Mouse (Mus musculus): ENCODE measurements at regions not wholly inside any gene's neighbourhood (a gene's known extent, or its start where the extent isn't known, plus 50 kb on each side); places are given as distances from the start of the nearest gene placed in this dataset.

- no peak for DNase-seq
- intact Hi-C loops (cut with DNase I) = no loop called here
Observed at GRCm38 (mm10) chr14:105380101-105380500, 121.7 kb downstream of the Ndfip2 start.

GRCm38 (mm10) chr14:105377770-105378169 is 119.4 kb downstream of the Ndfip2 start:
- intact Hi-C loops (cut with DNase I) = no loop called here
- peak; percentile 24 to 38 for DNase-seq

- intact Hi-C loops (cut with DNase I) = no loop called here
- no peak for DNase-seq
Observed at GRCm38 (mm10) chr14:105377035-105377621, 118.8 kb downstream of the Ndfip2 start.

GRCm38 (mm10) chr14:105369637-105370435 is 111.5 kb downstream of the Ndfip2 start:
- DNase-seq = no peak
- intact Hi-C loops (cut with DNase I) = no loop called here

GRCm38 (mm10) chr14:105360530-105360929 is 102.2 kb downstream of the Ndfip2 start:
- intact Hi-C loops (cut with DNase I) = loop anchor here (5.0 kb wide), 2 partner anchors 33 to 42 kb away; no protein-coding TSS in a partner anchor

GRCm38 (mm10) chr14:105359829-105360228 is 101.5 kb downstream of the Ndfip2 start:
- intact Hi-C loops (cut with DNase I) = loop anchor here (5.0 kb wide), 2 partner anchors 33 to 42 kb away; no protein-coding TSS in a partner anchor
- DNase-seq = no peak

More at GRCm38 (mm10) chr14:105360530-105360929, 102.2 kb downstream of the Ndfip2 start:
- peak; percentile 79 to 81 for DNase-seq

Small RNAs in the stretch of these regions (microRNA-seq; reads per million reads assigned to microRNA genes)
- 0 reads per million in 2 experiments for gene Gm22406 (ENCODE audit: borderline number of aligned reads in 2 of 2)
- gene Mir6390 (ENCODE audit: borderline number of aligned reads in 2 of 2) = 0 reads per million in 2 experiments

Measured in heart, postnatal 36 days (tissue).